Mouse (Mus musculus) CH12.LX (cell line): ENCODE measurements around the gene Cxcl13.

Experiments used
- CTCF ChIP-seq, 2 experiments: IDR thresholded peaks in 1 of 2; conservative IDR thresholded peaks in 1 of 2; 2 replicates each; pipeline ENCODE4 v1.5.1; 2011 to 2012; ENCODE audit warnings: low read depth in 2 of 2, low read length in 2 of 2, improper control_type of control experiment in 1 of 2, inconsistent platforms in 1 of 2, mild to moderate bottlenecking in 1 of 2, moderate library complexity in 1 of 2
- EP300 ChIP-seq: IDR thresholded peaks from 2 replicates; pipeline ENCODE4 v1.6.1; 2011; ENCODE audit warnings: low read length, improper control_type of control experiment
- MAZ ChIP-seq: IDR thresholded peaks from 2 replicates; pipeline ENCODE4 v1.6.1; 2012; ENCODE audit warnings: low read depth, mild to moderate bottlenecking, inconsistent platforms, low read length, improper control_type of control experiment, moderate library complexity
- MYC ChIP-seq: IDR thresholded peaks from 2 replicates; pipeline ENCODE4 v1.6.1; 2011; ENCODE audit warnings: low read depth, mild to moderate bottlenecking, improper control_type of control experiment, low read length

DNA sequence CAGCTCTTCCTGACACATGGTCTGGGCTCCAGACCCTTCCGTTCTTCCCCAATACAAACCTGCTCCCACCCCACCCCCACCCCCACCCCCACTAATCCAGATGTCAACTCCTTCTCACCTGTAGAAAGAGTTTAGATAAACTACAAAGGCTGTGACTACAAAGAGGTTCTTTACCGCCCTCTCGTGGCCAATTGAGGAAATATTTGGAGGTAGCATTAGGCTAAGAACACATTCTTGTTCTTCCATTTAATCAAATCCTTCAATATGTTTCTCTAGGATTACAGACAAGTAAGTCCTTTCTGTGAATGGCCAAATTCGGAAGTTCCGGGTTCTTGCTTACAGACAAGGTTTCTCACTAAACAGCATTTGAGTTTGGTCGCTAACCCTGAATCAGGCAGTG lies 14.1 kb downstream of the Cxcl13 start:
- TF ChIP-seq MYC: no peak
- TF ChIP-seq CTCF (conservative IDR thresholded peaks at IDR 0.05 in 1 of 2, IDR thresholded peaks at IDR 0.05 in 1 of 2; ENCODE audit: low read depth in 2 of 2, low read length in 2 of 2): peak; percentile 74 to 76
- no peak for TF ChIP-seq MAZ
- TF ChIP-seq EP300: no peak
